Mouse (Mus musculus) forebrain, embryonic 12.5 days (tissue): ENCODE measurements around the gene Rap1gap. TPM values are rescaled to one million over a fixed set of nuclear protein-coding genes. Genes with fewer than 3 reads are reported as not detected.

Source experiments
- ATAC-seq: fragments of 200-750 bp; cut with Nextera tagmentation; 2 replicates; pipeline ENCODE4 v1.8.0; 2017; ENCODE audit warnings: moderate TSS enrichment; ENCODE audit not compliant: low FRiP score
- H3K27ac ChIP-seq: fragments of 300-500 bp; sonication (generic); 2 replicates; pipeline ENCODE4 v1.5.1; 2016; ENCODE audit warnings: mild to moderate bottlenecking
- H3K27me3 ChIP-seq: fragments of 300-500 bp; sonication (generic); 2 replicates; pipeline ENCODE4 v1.6.1; 2016; ENCODE audit warnings: mild to moderate bottlenecking
- H3K36me3 ChIP-seq: fragments of 300-500 bp; sonication (generic); replicated peaks from 2 replicates; pipeline ENCODE4 v1.6.1; 2016; ENCODE audit warnings: mild to moderate bottlenecking
- H3K4me1 ChIP-seq: fragments of 300-500 bp; sonication (generic); 2 replicates; pipeline ENCODE4 v1.6.1; 2016
- H3K4me2 ChIP-seq: fragments of 300-500 bp; sonication (generic); 2 replicates; pipeline ENCODE4 v1.6.1; 2016; ENCODE audit warnings: mild to moderate bottlenecking, moderate library complexity
- H3K4me3 ChIP-seq: fragments of 300-500 bp; sonication (generic); replicated peaks from 2 replicates; pipeline ENCODE4 v1.5.1; 2016; ENCODE audit warnings: mild to moderate bottlenecking
- H3K9ac ChIP-seq: fragments of 300-500 bp; sonication (generic); 2 replicates; pipeline ENCODE4 v1.6.1; 2016; ENCODE audit warnings: mild to moderate bottlenecking
- H3K9me3 ChIP-seq: fragments of 300-500 bp; sonication (generic); 2 replicates; pipeline ENCODE4 v1.6.1; 2016
- WGBS: fragments of 180-500 bp; shearing (Covaris S2); methylation state at CpG from one replicate; pipeline ENCODE4 v1.1.7; 2016; 5-methylcytosine and 5-hydroxymethylcytosine counted together
- polyA plus RNA-seq: library from polyadenylated mRNA; unstranded; fragments of >200 nt; fragmentation: Nextera tagmentation; extraction: Ambion mirVana; gene quantifications from 2 replicates; pipeline ENCODE4 v1.2.1, GENCODE M21; 2016

Rap1gap gene
- polyA plus RNA-seq, 1 experiment from 2014 or later = 7.3 TPM

DNA sequence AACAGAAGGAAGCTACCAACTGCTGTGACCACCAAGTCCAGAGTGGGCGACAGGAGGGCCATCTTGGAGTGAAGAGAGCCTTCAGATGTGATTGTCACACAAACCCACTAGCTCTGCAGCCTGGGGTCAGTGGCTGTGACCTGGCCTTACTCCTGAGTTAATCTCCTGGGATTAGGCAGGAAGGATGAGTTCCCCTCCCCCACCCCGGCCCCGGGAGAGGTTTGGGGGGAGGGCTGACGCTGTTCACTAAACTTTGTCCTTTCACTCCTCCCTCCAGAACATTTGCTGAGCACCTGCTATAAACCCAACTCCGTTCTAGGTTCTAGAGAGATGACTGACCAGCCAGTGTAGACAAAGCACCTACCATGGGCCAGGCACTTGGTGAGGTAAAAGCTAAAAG lies 101.8 kb downstream of the Rap1gap start:
- H3K4me3 ChIP-seq = no peak overlapping the region
- H3K9me3 ChIP-seq = no peaks in the 10 kb centered on the region
- peaks cover 32% of the 10 kb centered on the region for H3K4me1 ChIP-seq
- H3K27me3 ChIP-seq = no peaks in the 10 kb centered on the region
- H3K27ac ChIP-seq = peak overlapping the region; percentile 94
- no peak overlapping the region for H3K4me2 ChIP-seq
- ATAC-seq = no peak
- WGBS = 12% methylated on average over 5 of the region's 5 CpGs
- no peaks in the 10 kb centered on the region for H3K36me3 ChIP-seq
- no peak overlapping the region for H3K9ac ChIP-seq

GRCm38 (mm10) chr4:137768381-137768780 lies 103.9 kb downstream of the Rap1gap start:
- H3K9ac ChIP-seq = no peak overlapping the region
- no peak for ATAC-seq
- H3K36me3 ChIP-seq = no peaks in the 10 kb centered on the region
- H3K4me2 ChIP-seq = no peak overlapping the region
- 82% methylated on average over 5 of the region's 5 CpGs for WGBS
- no peak overlapping the region for H3K4me3 ChIP-seq
- H3K27ac ChIP-seq = no peak overlapping the region
- H3K27me3 ChIP-seq = no peaks in the 10 kb centered on the region
- no peaks in the 10 kb centered on the region for H3K9me3 ChIP-seq
- peaks cover 30% of the 10 kb centered on the region for H3K4me1 ChIP-seq

- Histone ChIP-seq H3K9ac (no peak overlapping the region), H3K4me1 (peaks cover 34% of the 10 kb centered on the region), H3K4me2 (no peak overlapping the region), H3K36me3 (no peaks in the 10 kb centered on the region), H3K4me3 (no peak overlapping the region), H3K9me3 (no peaks in the 10 kb centered on the region), H3K27ac (no peak overlapping the region), H3K27me3 (no peaks in the 10 kb centered on the region)
- WGBS = 84% methylated on average over 6 of the region's 6 CpGs
- no peak for ATAC-seq
Measured at GRCm38 (mm10) chr4:137768831-137769230, 104.3 kb downstream of the Rap1gap start.

DNA sequence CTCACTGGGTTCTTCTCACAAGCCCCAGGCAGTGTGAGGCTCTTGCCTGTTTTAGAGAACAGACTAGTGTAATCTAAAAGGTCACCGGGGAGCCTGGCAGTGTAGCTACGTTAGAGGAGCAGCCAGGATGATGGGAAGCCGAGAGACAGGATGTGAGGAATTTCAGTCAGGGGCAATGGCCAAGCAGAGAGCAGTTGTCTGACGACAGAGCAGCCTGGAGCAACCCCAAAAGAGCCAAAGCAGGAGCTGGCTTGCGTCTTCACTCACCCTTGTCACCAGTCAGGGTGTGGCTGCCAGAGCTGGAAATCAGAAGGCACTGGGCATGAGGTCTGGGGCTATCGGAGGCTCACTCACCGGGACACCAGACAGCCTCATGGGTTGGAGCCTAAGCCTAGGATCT lies 105.1 kb downstream of the Rap1gap start:
- 57% methylated on average over 7 of the region's 7 CpGs for WGBS
- H3K4me2 ChIP-seq = no peak overlapping the region

DNA sequence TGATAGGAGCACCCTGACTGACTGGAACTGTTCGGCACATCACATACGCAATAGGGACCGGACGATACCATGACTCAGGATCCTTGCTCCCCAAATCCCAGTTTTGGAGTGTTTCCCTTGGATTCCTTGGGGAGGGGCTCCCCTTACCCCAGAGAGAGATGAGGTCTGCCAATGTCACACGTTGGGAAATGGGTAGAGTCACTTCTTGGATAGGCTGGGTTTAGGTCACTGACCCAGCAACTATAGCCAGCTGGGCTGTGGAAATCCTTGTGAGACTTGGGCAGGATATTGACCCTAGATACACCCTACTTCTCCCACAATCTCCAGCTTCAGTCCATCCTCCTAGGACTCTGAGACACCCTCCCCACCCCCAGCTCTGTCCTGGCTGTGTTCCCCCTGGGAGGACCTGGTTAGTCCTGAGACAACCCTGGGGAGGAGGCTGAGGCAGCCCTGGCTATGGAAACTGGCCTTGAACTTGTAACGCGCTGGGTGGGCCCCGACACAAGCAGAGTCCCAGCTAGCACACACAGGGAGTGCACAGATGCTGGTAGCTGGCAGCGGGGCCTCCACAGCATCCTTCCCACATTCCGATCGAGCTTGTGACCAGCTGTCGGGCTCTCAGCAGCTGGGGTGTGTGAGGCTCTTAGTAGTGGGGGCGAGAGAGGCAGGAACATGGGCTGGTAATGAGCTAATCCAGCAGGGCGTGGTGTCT lies 106.5 kb downstream of the Rap1gap start:
- no peak for ATAC-seq
- Histone ChIP-seq H3K4me2 (no peak overlapping the region), H3K9me3 (no peaks in the 10 kb centered on the region), H3K4me1 (peaks cover 16% of the 10 kb centered on the region), H3K9ac (no peak overlapping the region), H3K4me3 (no peak overlapping the region), H3K27me3 (no peaks in the 10 kb centered on the region), H3K36me3 (no peaks in the 10 kb centered on the region), H3K27ac (no peak overlapping the region)
- 80% methylated on average over 14 of the region's 14 CpGs for WGBS

More for the DNA sequence above, 105.1 kb downstream of the Rap1gap start:
- H3K4me1 ChIP-seq = peaks cover 30% of the 10 kb centered on the region
- H3K27me3 ChIP-seq = no peaks in the 10 kb centered on the region
- H3K9ac ChIP-seq = no peak overlapping the region
- no peak overlapping the region for H3K27ac ChIP-seq
- H3K9me3 ChIP-seq = no peaks in the 10 kb centered on the region
- no peak overlapping the region for H3K4me3 ChIP-seq
- no peaks in the 10 kb centered on the region for H3K36me3 ChIP-seq
- no peak for ATAC-seq

- Histone ChIP-seq H3K27me3 (no peaks in the 10 kb centered on the region), H3K4me2 (no peak overlapping the region), H3K4me3 (no peak overlapping the region), H3K27ac (no peak overlapping the region), H3K36me3 (no peaks in the 10 kb centered on the region), H3K9ac (no peak overlapping the region), H3K9me3 (no peaks in the 10 kb centered on the region), H3K4me1 (peaks cover 9% of the 10 kb centered on the region; the same call in 1 of the 2 replicates)
- no peak for ATAC-seq
- 82% methylated on average over 3 of the region's 3 CpGs for WGBS
Measured at GRCm38 (mm10) chr4:137771749-137772148, 107.2 kb downstream of the Rap1gap start.

GRCm38 (mm10) chr4:137772438-137773056 lies 108.0 kb downstream of the Rap1gap start:
- Histone ChIP-seq H3K27me3 (no peaks in the 10 kb centered on the region), H3K36me3 (no peaks in the 10 kb centered on the region), H3K4me1 (peaks cover 9% of the 10 kb centered on the region; the same call in 1 of the 2 replicates), H3K4me2 (no peak overlapping the region), H3K27ac (no peak overlapping the region), H3K4me3 (no peak overlapping the region), H3K9me3 (no peaks in the 10 kb centered on the region), H3K9ac (no peak overlapping the region)
- ATAC-seq = no peak
- 91% methylated on average over 16 of the region's 16 CpGs for WGBS

DNA sequence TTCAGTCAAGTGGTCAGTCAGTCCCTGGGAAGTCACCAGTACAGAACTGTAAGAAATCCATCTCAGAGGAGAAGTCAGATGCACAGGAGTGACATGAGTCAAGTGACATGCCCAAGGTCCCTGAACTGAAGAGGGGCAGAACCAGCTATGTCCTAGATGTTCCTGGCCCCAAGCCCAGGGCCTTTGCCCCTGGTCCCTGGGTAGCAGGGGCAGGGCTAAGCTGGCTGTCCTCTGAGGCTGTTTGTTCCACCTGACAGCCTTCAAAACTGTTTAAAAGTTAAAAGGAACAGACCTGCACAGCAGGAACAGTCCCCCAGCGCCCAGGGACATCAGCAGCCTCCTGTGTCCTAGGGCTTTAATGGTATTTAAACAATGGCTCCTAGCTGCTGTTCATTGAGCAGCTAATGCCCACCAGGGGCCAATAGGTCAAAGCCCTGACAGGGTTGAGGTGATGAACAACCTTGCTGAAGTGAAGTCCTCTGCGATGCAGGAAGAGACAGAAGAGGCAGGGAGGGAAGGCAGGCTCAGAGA lies 108.9 kb downstream of the Rap1gap start:
- Histone ChIP-seq H3K27ac (no peak overlapping the region), H3K36me3 (no peaks in the 10 kb centered on the region)
- 9% methylated on average over 2 of the region's 2 CpGs for WGBS

DNA sequence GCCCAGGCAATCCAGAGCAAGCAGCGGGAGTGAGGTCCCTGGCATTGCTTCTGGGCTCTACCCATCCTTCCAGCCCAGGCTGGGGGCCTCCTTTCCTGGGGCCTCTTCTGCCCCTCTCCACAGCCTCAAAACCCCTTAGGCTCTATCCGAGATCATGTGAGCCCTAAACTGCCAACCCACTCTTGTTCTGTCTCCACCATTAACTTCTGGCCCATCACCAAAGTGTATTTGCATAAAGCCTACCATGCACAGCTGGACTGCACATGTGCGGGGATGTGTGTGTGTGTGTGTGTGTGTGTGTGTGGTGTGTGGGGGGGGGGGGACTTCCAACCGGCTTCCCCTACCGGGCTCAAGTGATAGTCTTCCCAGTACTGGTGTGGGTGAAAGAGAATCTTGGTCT lies 109.5 kb downstream of the Rap1gap start:
- no peak overlapping the region for H3K9ac ChIP-seq
- no peaks in the 10 kb centered on the region for H3K36me3 ChIP-seq
- H3K4me1 ChIP-seq = peaks cover 9% of the 10 kb centered on the region; the same call in 1 of the 2 replicates
- no peak overlapping the region for H3K4me2 ChIP-seq
- 63% methylated on average over 5 of the region's 5 CpGs for WGBS
- H3K27me3 ChIP-seq = no peaks in the 10 kb centered on the region
- ATAC-seq = no peak
- no peak overlapping the region for H3K4me3 ChIP-seq
- H3K9me3 ChIP-seq = no peaks in the 10 kb centered on the region
- no peak overlapping the region for H3K27ac ChIP-seq

More for the DNA sequence above, 108.9 kb downstream of the Rap1gap start:
- Histone ChIP-seq H3K9me3 (no peaks in the 10 kb centered on the region), H3K4me1 (peaks cover 9% of the 10 kb centered on the region; the same call in 1 of the 2 replicates), H3K4me2 (no peak overlapping the region), H3K27me3 (no peaks in the 10 kb centered on the region), H3K9ac (no peak overlapping the region), H3K4me3 (no peak overlapping the region)
- no peak for ATAC-seq

- Histone ChIP-seq H3K9me3 (no peaks in the 10 kb centered on the region), H3K4me1 (peaks cover 9% of the 10 kb centered on the region; the same call in 1 of the 2 replicates), H3K27ac (no peak overlapping the region), H3K27me3 (no peaks in the 10 kb centered on the region), H3K4me2 (no peak overlapping the region), H3K4me3 (no peak overlapping the region), H3K9ac (no peak overlapping the region), H3K36me3 (no peaks in the 10 kb centered on the region)
- 90% methylated on average over 6 of the region's 6 CpGs for WGBS
- ATAC-seq = no peak
Measured at GRCm38 (mm10) chr4:137774505-137774904, 110.0 kb downstream of the Rap1gap start.

- Histone ChIP-seq H3K4me2 (no peak overlapping the region), H3K27ac (no peak overlapping the region), H3K4me3 (no peak overlapping the region), H3K27me3 (no peaks in the 10 kb centered on the region), H3K9ac (no peak overlapping the region), H3K36me3 (no peaks in the 10 kb centered on the region), H3K4me1 (peaks cover 9% of the 10 kb centered on the region; the same call in 1 of the 2 replicates), H3K9me3 (no peaks in the 10 kb centered on the region)
- ATAC-seq = no peak
- 93% methylated on average over 4 of the region's 4 CpGs for WGBS
Measured at GRCm38 (mm10) chr4:137777866-137778265, 113.3 kb downstream of the Rap1gap start.

DNA sequence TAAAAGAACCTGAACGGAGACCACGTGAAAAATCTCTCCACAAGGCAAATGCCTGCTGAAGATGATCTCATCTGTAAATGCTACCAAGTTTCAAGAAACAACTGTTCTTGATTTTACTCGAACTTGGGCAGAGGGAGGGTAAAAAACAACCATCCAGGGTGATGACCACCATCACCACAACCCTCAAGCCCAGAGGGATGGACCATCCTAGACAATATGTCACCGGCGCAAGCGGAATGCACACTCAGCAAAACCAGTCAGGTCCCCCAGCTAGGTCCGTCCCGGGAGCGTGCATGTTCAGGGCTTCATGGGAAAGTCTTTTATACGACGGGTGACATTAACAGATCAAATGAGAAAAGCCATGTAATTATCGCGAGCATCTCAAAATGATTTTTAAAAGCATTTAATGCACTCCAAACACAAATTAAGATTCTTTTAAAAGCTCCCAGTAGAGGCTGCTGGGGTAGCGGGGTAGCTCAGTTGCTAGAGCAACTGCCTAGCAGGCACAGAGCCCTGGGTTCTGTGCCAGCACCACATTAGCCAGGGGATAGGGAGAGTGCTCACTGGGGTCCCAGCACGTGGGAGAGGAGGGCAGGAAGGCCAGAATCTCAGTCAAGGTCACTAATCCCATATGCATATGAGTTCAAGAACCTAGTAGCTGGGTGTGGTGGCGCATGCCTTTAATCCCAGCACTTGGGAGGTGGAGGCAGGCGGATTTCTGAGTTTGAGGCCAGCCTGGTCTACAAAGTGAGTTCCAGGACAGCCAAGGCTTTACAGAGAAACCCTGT lies 114.1 kb downstream of the Rap1gap start:
- ATAC-seq = no peak
- H3K4me1 ChIP-seq = peaks cover 8% of the 10 kb centered on the region; the same call in 1 of the 2 replicates
- H3K36me3 ChIP-seq = no peaks in the 10 kb centered on the region
- no peak overlapping the region for H3K4me3 ChIP-seq
- H3K27ac ChIP-seq = no peak overlapping the region
- no peaks in the 10 kb centered on the region for H3K9me3 ChIP-seq
- no peak overlapping the region for H3K4me2 ChIP-seq
- H3K27me3 ChIP-seq = no peaks in the 10 kb centered on the region
- H3K9ac ChIP-seq = no peak overlapping the region
- WGBS = 82% methylated on average over 17 of the region's 17 CpGs
